9 mouse cellular contexts compared by ENCODE assay signal in the genomic region with DNA sequence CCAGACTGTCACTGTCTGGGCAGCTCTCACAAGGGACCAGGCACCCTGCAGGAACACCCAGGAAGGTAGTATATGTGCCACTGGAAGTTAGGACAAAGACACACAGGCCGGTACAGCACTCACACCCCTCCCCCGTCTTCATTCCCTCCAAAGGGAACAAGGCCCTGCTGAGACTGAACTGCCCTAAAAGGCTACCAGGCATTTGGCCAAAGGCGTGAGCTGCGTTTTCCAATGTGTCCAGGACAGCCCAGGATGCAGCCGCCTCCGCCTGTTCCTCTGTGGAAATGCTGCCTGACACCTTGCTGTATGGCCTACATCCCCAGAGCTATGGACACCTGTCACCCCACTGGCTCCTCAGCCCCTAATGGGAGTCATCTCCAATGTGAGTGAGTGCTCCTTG. TPM values are rescaled to one million over a fixed set of nuclear protein-coding genes. Genes with fewer than 3 reads are reported as not detected.
DNase-seq lines count a peak whose midpoint lies in the region; ATAC-seq and TF ChIP-seq lines count a peak whose summit lies in the region.
"Had no signal": no experiment of that assay in that cellular context is flagged by ENCODE, and none has a peak within 500 bp of the region (broad histone marks: within the 10 kb centered on the region; RNA-seq: fewer than 3 reads in every experiment).

No protein-coding gene starts in this region.

- H3K4me1 ChIP-seq in hindbrain, postnatal 0 days (ENCODE audit: insufficient read depth, low read length), result peaks cover 23% of the 10 kb centered on the region
- peaks cover 42% of the 10 kb centered on the region for H3K4me1 ChIP-seq in lung, embryonic 16.5 days (replicated peaks; ENCODE audit: control insufficient read depth, insufficient read depth, low read length)

- ATAC-seq in hindbrain, postnatal 0 days, result peak; percentile 41; the same call in 1 of the 2 replicates
- ATAC-seq in lung, embryonic 16.5 days (ENCODE audit: low read depth), result peak; percentile 69

- H3K9me3 ChIP-seq in hindbrain, postnatal 0 days (ENCODE audit: low read length), result no peaks in the 10 kb centered on the region
- no peaks in the 10 kb centered on the region for H3K9me3 ChIP-seq in lung, embryonic 16.5 days (ENCODE audit: control insufficient read depth, low read length)

- no peak overlapping the region for H3K9ac ChIP-seq in hindbrain, postnatal 0 days (replicated peaks; ENCODE audit: low read length)
- 0 out of 2 replicates have a peak overlapping the region, but pooled peaks have one; percentile 37 for H3K9ac ChIP-seq in lung, embryonic 16.5 days (ENCODE audit: low read length)

- 33% methylated on average over 6 of the region's 6 CpGs for WGBS in hindbrain, postnatal 0 days
- 28% methylated on average over 6 of the region's 6 CpGs for WGBS in lung, embryonic 16.5 days

- no peak overlapping the region for H3K4me2 ChIP-seq in hindbrain, postnatal 0 days (ENCODE audit: low read depth, low read length)
- no peak overlapping the region for H3K4me2 ChIP-seq in lung, embryonic 16.5 days (ENCODE audit: low read depth, low read length)

- no peaks in the 10 kb centered on the region for H3K36me3 ChIP-seq in hindbrain, postnatal 0 days (ENCODE audit: insufficient read depth, low read length)
- H3K36me3 ChIP-seq in lung, embryonic 16.5 days (ENCODE audit: control insufficient read depth, insufficient read depth, low read length), result no peaks in the 10 kb centered on the region

- DNase-seq in adrenal gland, adult (ENCODE audit: inconsistent age in 2 of 2, low spot score in 1 of 2), result peak; percentile 57 to 72
- DNase-seq in adrenal gland, adult 8-10 months, result no peak
- peak; percentile 75 for DNase-seq in adrenal gland, postnatal 14 days
- peak; percentile 46 to 72 for DNase-seq in gastrocnemius, adult 8-10 months (ENCODE audit: low spot score in 2 of 2)
- DNase-seq in hindbrain, postnatal 0 days (ENCODE audit: low spot score), result peak; percentile 67
- no peak for DNase-seq in thymus, postnatal 4 days
- DNase-seq in frontal cortex, postnatal 25 days (ENCODE audit: low spot score in 2 of 2), result no peak

- no peak for TF ChIP-seq CTCF in hindbrain, postnatal 0 days (IDR thresholded peaks at IDR 0.05; ENCODE audit: low read depth)

- H3K27ac ChIP-seq in hindbrain, postnatal 0 days, result 0 out of 2 replicates have a peak overlapping the region, but pooled peaks have one; percentile 37
- peak overlapping the region; percentile 77 for H3K27ac ChIP-seq in lung, embryonic 16.5 days (ENCODE audit: low read length)

- no peak overlapping the region for H3K4me3 ChIP-seq in hindbrain, postnatal 0 days (ENCODE audit: low read length)
- no peak overlapping the region for H3K4me3 ChIP-seq in lung, embryonic 16.5 days (ENCODE audit: low read length)

- H3K27me3 ChIP-seq in hindbrain, postnatal 0 days (ENCODE audit: insufficient read depth, low read length), result no peaks in the 10 kb centered on the region
- no peaks in the 10 kb centered on the region for H3K27me3 ChIP-seq in lung, embryonic 16.5 days (ENCODE audit: control insufficient read depth, insufficient read depth, low read depth, low read length)

RNA-seq across cellular contexts. Expression of gene Sema4c, which starts 31.3 kb away (rescaled TPM):
- total RNA-seq in adrenal gland, adult 8-10 months (2022), result 10 to 100 TPM; 16.6 to 28.0 (median 23.4) TPM
- 20.7 and 27.9 TPM in 2 replicates for total RNA-seq in adrenal gland, postnatal 14 days (2021)
- total RNA-seq in gastrocnemius, adult 8-10 months (2022), result 1 to 10 TPM; 2.7 to 5.2 (median 4.6) TPM
- total RNA-seq in hindbrain, postnatal 0 days (2014; rRNA removed), result 32.3 and 40.5 TPM in 2 replicates
- 14.4 and 14.7 TPM in 2 replicates for polyA plus RNA-seq in hindbrain, postnatal 0 days (2015; fragmentation: Nextera tagmentation; extraction: Ambion mirVana)
- polyA plus RNA-seq in lung, embryonic 16.5 days (2015; fragmentation: Nextera tagmentation; extraction: Ambion mirVana), result 14.4 and 14.8 TPM in 2 replicates

RNA-seq across cellular contexts. Expression of gene Ankrd39, which starts 42.2 kb away (rescaled TPM):
- 10 to 100 TPM; 15.4 to 26.8 (median 18.7) TPM for total RNA-seq in adrenal gland, adult 8-10 months (2022)
- 11.7 and 15.3 TPM in 2 replicates for total RNA-seq in adrenal gland, postnatal 14 days (2021)
- 1 to 10 TPM; 6.3 to 9.7 (median 9.4) TPM for total RNA-seq in gastrocnemius, adult 8-10 months (2022)
- 38.1 and 55.1 TPM in 2 replicates for total RNA-seq in hindbrain, postnatal 0 days (2014; rRNA removed)
- polyA plus RNA-seq in hindbrain, postnatal 0 days (2015; fragmentation: Nextera tagmentation; extraction: Ambion mirVana), result 30.8 and 32.5 TPM in 2 replicates
- 23.3 and 26.2 TPM in 2 replicates for polyA plus RNA-seq in lung, embryonic 16.5 days (2015; fragmentation: Nextera tagmentation; extraction: Ambion mirVana)

RNA-seq across cellular contexts. Expression of gene Gm42417, which starts 50.3 kb away (rescaled TPM):
- total RNA-seq in adrenal gland, adult 8-10 months (2022), result not detected
- 2.1 TPM in 1 of 2 replicates, not detected in the other for total RNA-seq in adrenal gland, postnatal 14 days (2021)
- total RNA-seq in gastrocnemius, adult 8-10 months (2022), result 1,000 to 10,000 TPM in 3 of 4 experiments, 100 to 1,000 TPM in 1; 926 to 1,454 (median 1,403) TPM
- total RNA-seq in hindbrain, postnatal 0 days (2014; rRNA removed), result not detected in 2 replicates
- polyA plus RNA-seq in hindbrain, postnatal 0 days (2015; fragmentation: Nextera tagmentation; extraction: Ambion mirVana), result not detected in 2 replicates
- 0.29 TPM in 1 of 2 replicates, not detected in the other for polyA plus RNA-seq in lung, embryonic 16.5 days (2015; fragmentation: Nextera tagmentation; extraction: Ambion mirVana)
- polyA plus RNA-seq: liver, embryonic 16.5 days had no signal

RNA-seq across cellular contexts. Expression of gene Ankrd23, which starts 52.8 kb away (rescaled TPM):
- total RNA-seq in adrenal gland, adult 8-10 months (2022), result 10 to 100 TPM in 2 of 4 experiments, 1 to 10 TPM in 2; 6.8 to 18.1 (median 11.3) TPM
- 8.9 and 9.7 TPM in 2 replicates for total RNA-seq in adrenal gland, postnatal 14 days (2021)
- 1,000 to 10,000 TPM; 2,275 to 3,003 (median 2,494) TPM for total RNA-seq in gastrocnemius, adult 8-10 months (2022)
- 8.1 and 11.5 TPM in 2 replicates for total RNA-seq in hindbrain, postnatal 0 days (2014; rRNA removed)
- polyA plus RNA-seq in hindbrain, postnatal 0 days (2015; fragmentation: Nextera tagmentation; extraction: Ambion mirVana), result 11.2 and 12.7 TPM in 2 replicates
- 17.9 and 20.0 TPM in 2 replicates for polyA plus RNA-seq in lung, embryonic 16.5 days (2015; fragmentation: Nextera tagmentation; extraction: Ambion mirVana)

Comparison
In these comparisons a context has a peak if more than half of its experiments do, and no peak if none do; other contexts are left out.
1. DNase-seq: peak in adrenal gland, adult (2 of 2), adrenal gland, postnatal 14 days (single experiment), gastrocnemius, adult 8-10 months (2 of 2) and hindbrain, postnatal 0 days (single experiment); none in adrenal gland, adult 8-10 months (single experiment), thymus, postnatal 4 days (single experiment) and frontal cortex, postnatal 25 days (0 of 2).
2. RNA of gene Gm42417, which starts 50.3 kb away (total RNA-seq): 926 to 1,454 TPM in gastrocnemius, adult 8-10 months; 2.1 TPM in adrenal gland, postnatal 14 days, not detected in adrenal gland, adult 8-10 months and not detected in hindbrain, postnatal 0 days; every median in the first group is over 100 times any median in the second.